Mouse (Mus musculus): ENCODE measurements around the gene Pctp.

Pctp gene

GRCm38 (mm10) chr11:90007791-90008531 lies 5.3 kb upstream of the Pctp start:
- no peak for DNase-seq (ENCODE audit: low spot score in 2 of 2)

DNA sequence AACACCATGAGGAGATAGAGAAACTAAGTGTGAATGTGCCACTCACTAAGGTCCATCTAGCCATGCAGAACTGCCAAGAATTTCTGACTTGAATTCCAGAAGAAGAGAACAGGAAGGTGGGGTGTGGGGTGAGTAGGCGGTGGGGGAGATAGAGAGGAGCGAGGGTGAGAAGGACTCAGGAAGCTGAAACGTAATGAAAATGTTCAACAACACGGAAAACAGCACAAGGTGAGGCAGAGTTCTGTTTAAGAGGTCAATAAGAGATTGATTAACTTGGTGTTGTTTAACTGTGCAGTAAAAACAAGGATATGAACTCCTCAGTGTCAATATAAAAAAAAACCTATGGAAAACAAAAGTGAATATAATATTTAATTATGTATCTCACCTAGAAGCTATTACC lies 3.4 kb upstream of the Pctp start:
- DNase-seq (ENCODE audit: low spot score in 2 of 2), result no peak

DNA sequence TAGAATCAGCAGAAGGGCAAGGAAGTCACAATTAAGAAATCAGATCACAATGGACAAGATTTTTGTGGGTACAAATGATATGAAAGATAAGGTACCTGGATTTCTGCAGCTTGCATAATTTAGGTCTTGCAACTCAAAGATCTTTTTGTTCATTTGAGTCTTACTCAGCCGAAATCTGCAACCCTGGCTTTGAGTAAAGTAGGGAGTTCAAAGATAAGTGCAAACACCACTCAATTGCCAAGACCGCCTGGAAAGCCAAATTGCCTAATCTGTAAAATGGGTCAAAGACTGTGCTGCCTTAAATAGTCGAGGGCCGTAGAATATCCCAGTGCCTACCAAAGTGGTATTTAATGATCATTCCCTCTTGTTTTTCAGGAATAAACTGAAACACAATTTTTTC lies 692 bp upstream of the Pctp start:
- DNase-seq (ENCODE audit: low spot score in 2 of 2), result no peak

DNA sequence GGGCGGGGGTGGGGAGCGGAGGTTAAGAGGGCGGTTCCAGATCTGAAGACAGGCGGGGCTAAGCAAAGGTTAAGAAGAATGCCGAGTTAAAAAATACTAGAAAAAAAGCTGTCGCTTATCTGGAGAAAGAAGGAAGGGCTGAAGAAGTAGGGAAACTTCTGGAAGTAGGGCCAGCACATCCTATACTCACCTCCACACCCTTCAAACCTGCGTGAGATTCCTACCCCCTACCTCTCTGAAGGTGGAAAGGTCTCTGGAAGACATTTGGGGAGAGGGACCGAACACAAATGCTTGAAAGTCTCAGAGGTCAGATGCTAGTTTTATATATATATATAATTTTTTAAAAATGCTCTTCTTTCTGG lies 274 bp upstream of the Pctp start:
- no peak for DNase-seq (ENCODE audit: low spot score in 2 of 2)

GRCm38 (mm10) chr11:90001396-90002230 lies 1.1 kb downstream of the Pctp start:
- no peak for DNase-seq (ENCODE audit: low spot score in 2 of 2)

GRCm38 (mm10) chr11:90000666-90001065 lies 2.0 kb downstream of the Pctp start:
- DNase-seq (ENCODE audit: low spot score in 2 of 2), result no peak

- no peak for DNase-seq (ENCODE audit: low spot score in 2 of 2)
These were observed 3.5 kb downstream of the Pctp start for GRCm38 (mm10) chr11:89998996-89999770.

GRCm38 (mm10) chr11:89996856-89997255 lies 5.8 kb downstream of the Pctp start:
- DNase-seq (ENCODE audit: low spot score in 2 of 2), result no peak

DNA sequence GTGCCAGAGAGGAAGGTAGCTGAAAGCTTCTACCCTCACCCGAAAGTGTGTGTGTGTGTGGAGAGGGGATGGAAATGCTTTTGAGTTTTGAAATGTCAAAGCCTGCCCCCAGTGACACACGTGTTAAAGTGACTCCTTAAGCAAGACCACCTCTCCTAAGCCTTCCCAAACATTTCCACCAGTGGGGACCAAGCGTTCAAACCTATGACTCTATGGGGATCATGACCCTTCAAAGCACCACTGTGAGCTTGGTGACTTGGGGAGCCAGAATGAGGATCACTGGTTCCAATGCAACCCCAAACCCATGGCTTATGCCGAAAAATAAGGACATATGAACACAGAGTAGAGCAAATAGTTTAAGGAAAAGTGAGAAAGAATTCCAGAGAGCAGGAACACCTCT lies 6.3 kb downstream of the Pctp start:
- DNase-seq (ENCODE audit: low spot score in 2 of 2), result no peak

GRCm38 (mm10) chr11:89995596-89995995 lies 7.1 kb downstream of the Pctp start:
- DNase-seq (ENCODE audit: low spot score in 2 of 2), result no peak

GRCm38 (mm10) chr11:89994706-89995105 lies 8.0 kb downstream of the Pctp start:
- DNase-seq (ENCODE audit: low spot score in 2 of 2), result no peak

GRCm38 (mm10) chr11:89991661-89992060 lies 11.0 kb downstream of the Pctp start:
- DNase-seq (ENCODE audit: low spot score in 2 of 2), result no peak

DNA sequence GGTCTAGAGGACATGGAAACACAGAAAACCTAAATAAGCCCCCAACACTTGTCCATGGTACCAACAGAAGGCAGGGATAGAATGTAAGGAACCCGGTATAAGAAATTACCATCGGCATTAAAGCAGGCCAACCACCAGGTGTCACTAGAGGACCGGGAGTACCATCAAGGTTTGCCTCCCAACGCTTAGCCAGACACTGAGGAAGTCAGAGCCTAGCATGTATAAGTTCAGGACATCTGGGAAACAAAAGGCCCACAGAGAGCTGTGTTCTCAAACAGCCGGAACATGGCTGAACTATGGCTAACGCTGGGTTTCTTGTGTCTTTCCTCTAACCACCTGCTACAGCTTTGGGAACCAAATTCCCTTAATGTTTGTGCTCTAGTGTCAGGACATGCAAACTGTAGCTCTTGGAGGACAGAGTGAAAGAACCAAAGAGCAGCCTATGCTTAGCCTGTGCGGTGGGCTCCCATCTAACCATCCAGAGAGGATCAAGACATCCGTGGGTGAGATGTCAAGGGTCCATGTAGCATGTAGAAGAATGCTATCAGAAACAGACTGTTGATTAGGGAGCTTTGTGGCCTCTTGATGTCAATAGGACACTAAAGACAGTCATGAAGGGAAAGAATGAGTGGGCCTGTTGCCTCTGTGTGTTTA lies 13.6 kb downstream of the Pctp start:
- DNase-seq (ENCODE audit: low spot score in 2 of 2), result peak; percentile 18 to 65

DNA sequence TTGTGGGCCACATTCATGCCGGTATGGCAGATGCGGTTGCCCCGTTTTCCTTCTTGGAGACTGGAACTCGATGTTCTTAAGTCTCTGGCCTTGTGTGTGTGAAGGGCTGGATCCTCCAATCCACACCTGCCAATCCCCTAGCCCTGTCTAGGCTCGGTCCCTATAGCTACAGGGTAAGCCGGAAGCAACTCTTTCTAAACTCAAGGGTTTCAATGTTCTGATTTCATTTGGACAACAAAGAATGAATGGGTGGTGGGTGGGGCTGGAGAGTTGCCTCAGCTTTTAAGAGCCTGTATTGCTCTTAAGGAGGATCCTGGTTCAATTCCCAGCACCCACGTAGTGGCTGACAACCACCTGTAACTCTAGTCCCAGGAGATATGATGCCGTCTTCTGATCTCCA lies 16.2 kb downstream of the Pctp start:
- no peak for DNase-seq (ENCODE audit: low spot score in 2 of 2)

GRCm38 (mm10) chr11:89985200-89986187 lies 17.2 kb downstream of the Pctp start:
- no peak for DNase-seq (ENCODE audit: low spot score in 2 of 2)

DNA sequence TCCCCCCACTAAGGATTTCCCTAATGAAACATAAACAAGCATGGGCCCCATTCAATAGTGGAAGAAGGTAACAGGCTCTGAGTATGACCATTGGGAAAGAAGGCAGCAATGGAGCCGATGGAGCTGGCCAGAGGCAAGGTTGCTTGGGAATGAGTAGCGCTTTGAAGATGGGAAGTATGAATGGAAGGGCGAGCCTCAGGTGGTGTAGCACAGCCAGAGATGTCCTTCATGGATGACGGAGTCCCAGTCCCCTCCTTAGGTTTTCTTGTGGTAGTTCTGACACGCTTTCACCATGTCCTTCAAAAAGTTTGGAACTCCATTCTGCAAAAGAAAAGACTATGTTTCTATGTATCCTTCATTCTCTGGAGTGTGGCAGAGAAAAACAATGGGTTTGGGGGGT lies 18.3 kb downstream of the Pctp start:
- no peak for DNase-seq (ENCODE audit: low spot score in 2 of 2)

- no peak for DNase-seq (ENCODE audit: low spot score in 2 of 2)
These were observed 19.8 kb downstream of the Pctp start for GRCm38 (mm10) chr11:89982918-89983317.

DNA sequence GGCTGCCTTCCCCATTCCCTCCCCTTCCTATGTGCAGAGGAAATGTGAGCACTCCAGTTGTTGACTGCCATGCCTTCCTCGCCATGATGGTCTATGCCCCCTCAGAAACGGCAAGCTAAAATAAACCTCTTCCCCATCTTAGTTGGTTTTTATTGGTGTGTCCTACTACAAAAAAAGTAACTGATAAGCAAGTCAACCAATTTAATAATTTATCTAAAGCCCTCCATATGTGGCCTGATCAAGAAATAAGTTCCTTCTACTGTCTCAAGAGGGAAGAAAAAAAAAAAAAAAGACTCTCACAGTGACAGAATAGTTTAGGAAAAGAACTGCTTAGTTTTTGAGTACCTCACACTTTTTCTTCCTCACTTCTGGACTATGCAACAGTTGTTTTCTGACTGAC lies 22.6 kb downstream of the Pctp start:
- no peak for DNase-seq (ENCODE audit: low spot score in 2 of 2)

DNA sequence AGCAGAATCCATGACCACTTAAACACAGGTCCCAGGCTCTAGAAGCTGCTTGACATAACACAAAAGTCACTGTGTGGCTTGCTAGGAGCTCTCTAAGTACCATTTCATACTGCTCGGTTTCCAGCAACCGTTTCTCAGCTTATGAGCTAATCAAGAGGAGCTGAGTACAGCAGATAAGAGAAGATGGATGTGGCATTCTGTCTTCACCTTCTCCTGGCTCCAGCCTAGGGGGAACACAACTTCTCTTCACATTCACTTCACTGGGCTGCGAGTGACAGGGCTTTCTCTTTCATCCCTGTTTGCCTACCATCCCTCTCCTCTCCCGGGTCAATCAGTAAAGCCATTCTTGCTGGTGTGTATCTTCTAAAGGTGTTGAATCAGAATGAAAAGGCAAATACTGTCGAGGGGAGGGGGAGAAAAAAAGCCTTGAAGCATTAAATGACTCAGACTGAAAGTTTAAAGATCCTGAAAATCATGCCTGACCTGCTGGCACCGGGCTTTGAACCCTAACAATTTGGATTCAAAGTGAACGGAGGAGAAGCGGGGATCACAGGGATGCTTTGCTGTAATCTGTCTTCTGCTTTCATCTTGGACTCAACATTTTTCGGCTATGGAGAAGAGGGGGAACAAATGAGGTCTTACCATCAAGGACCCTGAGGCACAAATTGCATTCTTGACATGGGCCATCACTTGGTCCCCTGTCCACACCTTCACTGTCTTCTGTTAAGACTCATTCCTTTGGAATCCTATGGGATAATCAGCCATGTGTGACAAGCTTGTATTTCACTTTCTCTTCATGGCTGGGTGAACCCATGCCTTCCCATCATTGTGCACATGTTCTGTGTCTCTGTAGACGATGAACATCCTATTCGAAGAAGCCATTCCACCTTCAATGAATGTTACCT lies 23.5 kb downstream of the Pctp start:
- DNase-seq (ENCODE audit: low spot score in 2 of 2), result no peak

- no peak for DNase-seq (ENCODE audit: low spot score in 2 of 2)
These were observed 24.3 kb downstream of the Pctp start for GRCm38 (mm10) chr11:89978353-89978831.

All from frontal cortex, postnatal 10 days (tissue).